Mouse (Mus musculus) heart, adult 2 months (tissue): ENCODE measurements around the gene Ufc1. TPM values are rescaled to one million over a fixed set of nuclear protein-coding genes. Genes with fewer than 3 reads are reported as not detected.

Experiments
- DNase-seq, 2 experiments: peaks; one replicate each; pipeline ENCODE4 v3.0.0; 2021
- H3K27ac ChIP-seq: fragments of 200-600 bp; 2 replicates; pipeline ENCODE4 v1.8.1; 2022
- H3K27me3 ChIP-seq: fragments of 200-500 bp; 2 replicates; pipeline ENCODE4 v1.6.1; 2012; ENCODE audit warnings: mild to moderate bottlenecking, low read length, inconsistent platforms, mixed read lengths; ENCODE audit not compliant: control insufficient read depth, insufficient read depth
- H3K36me3 ChIP-seq: fragments of 200-500 bp; 2 replicates; pipeline ENCODE4 v1.6.1; 2012; ENCODE audit warnings: low read length, inconsistent platforms; ENCODE audit not compliant: control insufficient read depth, insufficient read depth
- H3K4me1 ChIP-seq: fragments of 200-500 bp; 2 replicates; pipeline ENCODE4 v1.6.1; 2011; ENCODE audit warnings: low read length; ENCODE audit not compliant: control insufficient read depth, insufficient read depth
- H3K4me3 ChIP-seq: fragments of 200-600 bp; 2 replicates; pipeline ENCODE4 v1.8.1; 2022
- H3K79me2 ChIP-seq: fragments of 200-500 bp; replicated peaks from 2 replicates; pipeline ENCODE4 v1.6.1; 2012; ENCODE audit warnings: mild to moderate bottlenecking, inconsistent platforms, low read length, moderate library complexity, mixed read lengths; ENCODE audit not compliant: control insufficient read depth, insufficient read depth
- H3K9ac ChIP-seq: fragments of 200-500 bp; 2 replicates; pipeline ENCODE4 v1.6.1; 2012; ENCODE audit warnings: low read depth, mild to moderate bottlenecking, control low read depth, inconsistent platforms, low read length, mixed read lengths
- CTCF ChIP-seq: fragments of 200-600 bp; IDR thresholded peaks from 2 replicates; pipeline ENCODE4 v1.8.1; 2022; ENCODE audit warnings: antibody characterized with exemption, mild to moderate bottlenecking, moderate library complexity
- EP300 ChIP-seq: fragments of 200-500 bp; IDR thresholded peaks from 2 replicates; pipeline ENCODE4 v1.6.1; 2011; ENCODE audit warnings: low read depth, low read length, control low read depth; ENCODE audit not compliant: insufficient read depth
- POLR2A ChIP-seq: fragments of 200-500 bp; IDR thresholded peaks from 2 replicates; pipeline ENCODE4 v1.6.1; 2011; ENCODE audit warnings: mild to moderate bottlenecking, low read depth, low read length, control low read depth; ENCODE audit not compliant: insufficient read depth
- WGBS: fragments of 180-500 bp; shearing (Covaris S2); methylation state at CpG from one replicate; pipeline ENCODE4 v1.1.7; 2018; 5-methylcytosine and 5-hydroxymethylcytosine counted together
- intact Hi-C: fragments of 180-260 bp; cut with DNase I; formaldehyde crosslinking; loops from one replicate; pipeline ENCODE4 v1.15.1; 2025
- polyA plus RNA-seq: library from polyadenylated mRNA; depleted of rRNA; stranded (reverse); fragments of >200 nt; gene quantifications from 2 replicates; pipeline ENCODE4 v1.2.3, GENCODE M21; 2012
- total RNA-seq, 2 experiments: library from RNA; stranded (reverse); gene quantifications; 2 replicates each; pipeline ENCODE4 v1.2.3; 2021

Gene Ufc1
- total and polyA plus RNA-seq, 3 experiments = 29.7 to 93.5 (median 80.5) TPM

- Histone ChIP-seq H3K4me1 (peaks cover 1% of the 10 kb centered on the region), H3K9ac (no peak overlapping the region), H3K4me3 (no peak overlapping the region), H3K36me3 (peaks cover under 1% of the 10 kb centered on the region; the same call in 1 of the 2 replicates), H3K27ac (no peak overlapping the region), H3K27me3 (no peaks in the 10 kb centered on the region), H3K79me2 (no peaks in the 10 kb centered on the region)
- TF ChIP-seq POLR2A (no peak), CTCF (no peak; the same call in 1 of the 2 replicates), EP300 (no peak)
- 61% methylated on average over 15 of the region's 15 CpGs for WGBS
- intact Hi-C loops = loop anchor here (1.0 to 2.0 kb wide), 2 partner anchors 34 to 146 kb away; no protein-coding TSS in a partner anchor
- DNase-seq = peak; percentile 61 to 66
These were observed 37.8 kb downstream of the Ufc1 start for GRCm38 (mm10) chr1:171256937-171257548.

DNA sequence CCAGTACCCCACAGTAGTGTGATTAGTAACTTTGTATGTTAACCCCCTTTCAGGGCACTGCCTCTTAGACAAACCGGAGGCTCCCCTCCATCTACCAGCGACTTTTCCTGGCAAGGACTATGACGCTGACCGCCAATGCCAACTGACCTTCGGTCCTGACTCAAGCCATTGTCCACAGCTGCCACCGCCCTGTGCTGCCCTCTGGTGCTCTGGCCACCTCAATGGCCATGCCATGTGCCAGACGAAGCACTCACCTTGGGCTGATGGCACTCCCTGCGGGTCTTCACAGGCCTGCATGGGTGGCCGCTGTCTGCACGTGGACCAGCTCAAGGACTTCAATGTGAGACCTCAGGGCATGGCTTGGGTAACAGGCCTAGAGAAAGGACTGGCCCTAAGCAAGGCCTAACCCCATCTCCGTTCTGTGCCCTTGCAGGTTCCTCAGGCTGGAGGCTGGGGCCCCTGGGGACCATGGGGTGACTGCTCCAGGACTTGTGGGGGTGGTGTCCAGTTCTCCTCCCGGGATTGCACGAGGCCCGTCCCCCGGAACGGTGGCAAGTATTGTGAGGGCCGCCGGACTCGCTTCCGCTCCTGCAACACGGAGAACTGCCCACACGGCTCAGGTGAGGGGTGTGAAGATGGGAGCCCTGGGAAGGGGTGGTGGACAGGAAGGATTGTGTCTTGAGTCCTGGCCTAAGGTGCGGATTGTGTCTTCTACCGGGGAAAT lies 38.6 kb downstream of the Ufc1 start:
- Histone ChIP-seq H3K27ac (no peak overlapping the region), H3K27me3 (no peaks in the 10 kb centered on the region), H3K9ac (no peak overlapping the region), H3K4me1 (peaks cover 1% of the 10 kb centered on the region), H3K79me2 (no peaks in the 10 kb centered on the region), H3K4me3 (no peak overlapping the region), H3K36me3 (no peaks in the 10 kb centered on the region)
- DNase-seq = no peak
- intact Hi-C loops = loop anchor here (2.0 kb wide), 1 partner anchor 145 kb away; no protein-coding TSS in a partner anchor
- 78% methylated on average over 24 of the region's 24 CpGs for WGBS
- peak; percentile 40 for TF ChIP-seq CTCF
- no peak for TF ChIP-seq POLR2A
- no peak for TF ChIP-seq EP300

DNA sequence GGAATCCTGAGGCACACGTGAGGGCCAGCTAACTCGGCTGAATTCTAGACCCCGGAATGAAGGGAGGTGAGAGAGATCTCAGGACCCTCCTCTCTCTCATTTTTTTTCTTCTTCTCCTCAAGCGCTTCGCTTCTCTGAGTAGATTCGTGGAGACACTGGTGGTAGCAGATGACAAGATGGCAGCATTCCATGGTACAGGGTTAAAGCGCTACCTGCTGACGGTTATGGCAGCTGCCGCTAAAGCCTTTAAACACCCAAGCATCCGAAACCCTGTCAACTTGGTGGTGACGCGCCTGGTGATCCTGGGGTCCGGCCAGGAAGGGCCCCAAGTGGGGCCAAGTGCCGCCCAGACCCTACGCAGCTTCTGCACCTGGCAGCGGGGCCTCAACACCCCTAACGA lies 42.4 kb downstream of the Ufc1 start:
- Histone ChIP-seq H3K27me3 (no peaks in the 10 kb centered on the region), H3K9ac (no peak overlapping the region), H3K4me1 (peaks cover 10% of the 10 kb centered on the region), H3K4me3 (no peak overlapping the region), H3K36me3 (no peaks in the 10 kb centered on the region), H3K27ac (peak overlapping the region; percentile 98), H3K79me2 (no peaks in the 10 kb centered on the region)
- 68% methylated on average over 17 of the region's 17 CpGs for WGBS
- no peak for DNase-seq
- intact Hi-C loops = no loop called here
- no peak for TF ChIP-seq POLR2A
- no peak for TF ChIP-seq CTCF
- TF ChIP-seq EP300 = no peak

GRCm38 (mm10) chr1:171251594-171252324 lies 43.1 kb downstream of the Ufc1 start:
- peak; percentile 61 to 71 for DNase-seq
- peak overlapping the region; percentile 98 for H3K27ac ChIP-seq
- intact Hi-C loops = no loop called here
- peaks cover 9% of the 10 kb centered on the region for H3K4me1 ChIP-seq
- WGBS = 32% methylated on average over 13 of the region's 13 CpGs
- TF ChIP-seq POLR2A (no peak), EP300 (no peak)
- H3K4me3 ChIP-seq = peak overlapping the region; percentile 45
- H3K27me3 ChIP-seq = no peaks in the 10 kb centered on the region
- no peaks in the 10 kb centered on the region for H3K79me2 ChIP-seq
- H3K36me3 ChIP-seq = no peaks in the 10 kb centered on the region
- no peak overlapping the region for H3K9ac ChIP-seq

- WGBS = 12% methylated on average over 26 of the region's 26 CpGs
- Histone ChIP-seq H3K4me1 (peaks cover 9% of the 10 kb centered on the region), H3K27ac (peak within 1 kb of the TSS; percentile 98), H3K4me3 (peak within 1 kb of the TSS; percentile 45), H3K79me2 (no peaks in the 10 kb centered on the region), H3K27me3 (no peaks in the 10 kb centered on the region), H3K36me3 (no peaks in the 10 kb centered on the region), H3K9ac (peak within 1 kb of the TSS; percentile 23; the same call in 1 of the 2 replicates)
- DNase-seq = peak in 1 of 2 experiments; percentile 34
- TF ChIP-seq POLR2A = no peak
- no peak for TF ChIP-seq EP300
- TF ChIP-seq CTCF = no peak
- intact Hi-C loops = no loop called here
These were observed 43.9 kb downstream of the Ufc1 start, which contains the start of gene Ndufs2 for GRCm38 (mm10) chr1:171250680-171251593. Gene Ndufs2 (minus strand): TSS chr1:171251388.
